Mouse (Mus musculus): ENCODE data around the gene Caprin2.
"Not testable (repeated sequence)": the region's sequence is repeated elsewhere in the genome, so short reads cannot be mapped to it uniquely, and the experiment has no call there.

Gene Caprin2

DNA sequence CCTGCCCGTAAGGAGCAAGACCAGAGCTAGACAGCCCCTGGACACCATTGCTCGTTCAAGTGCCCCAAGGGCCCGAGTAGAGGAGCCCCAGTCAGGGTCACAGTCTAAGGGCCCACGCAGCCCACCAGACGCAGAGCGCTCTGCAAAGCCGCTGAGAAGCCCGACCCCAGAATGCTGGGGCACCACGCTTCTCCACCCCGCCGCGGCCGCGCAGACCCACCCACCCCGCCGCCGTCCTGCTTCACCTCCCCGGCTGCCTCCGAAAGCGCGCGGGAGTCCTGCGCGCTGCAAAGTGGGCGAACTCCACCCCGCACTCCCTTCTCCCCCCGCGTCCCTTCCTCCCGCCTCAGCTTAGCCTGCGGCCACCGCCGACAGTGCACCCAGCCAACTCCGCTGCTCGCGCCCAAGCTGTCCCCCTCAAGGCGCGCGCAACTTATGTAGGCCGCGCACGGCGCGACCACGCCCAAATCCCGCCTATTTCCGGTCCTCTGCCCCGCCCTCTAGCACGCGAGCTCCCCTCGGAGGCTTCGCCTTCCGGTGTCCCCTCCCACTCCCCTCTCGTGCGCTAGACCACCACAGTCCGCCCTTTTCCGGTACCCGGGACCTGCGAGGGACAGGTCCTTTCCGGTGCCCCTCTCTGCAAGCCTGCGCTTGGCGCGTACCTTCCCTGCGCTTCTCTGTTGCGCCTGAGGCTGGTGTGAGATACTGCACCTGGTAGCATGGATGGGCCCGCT is at the start of gene Caprin2:
TSS of gene Caprin2 (minus strand) at position 465 of the 734 bp plus-strand sequence.
- in situ Hi-C loops (cut with MboI; ENCODE audit: low sequenced_read_pairs) = no loop called here

DNA sequence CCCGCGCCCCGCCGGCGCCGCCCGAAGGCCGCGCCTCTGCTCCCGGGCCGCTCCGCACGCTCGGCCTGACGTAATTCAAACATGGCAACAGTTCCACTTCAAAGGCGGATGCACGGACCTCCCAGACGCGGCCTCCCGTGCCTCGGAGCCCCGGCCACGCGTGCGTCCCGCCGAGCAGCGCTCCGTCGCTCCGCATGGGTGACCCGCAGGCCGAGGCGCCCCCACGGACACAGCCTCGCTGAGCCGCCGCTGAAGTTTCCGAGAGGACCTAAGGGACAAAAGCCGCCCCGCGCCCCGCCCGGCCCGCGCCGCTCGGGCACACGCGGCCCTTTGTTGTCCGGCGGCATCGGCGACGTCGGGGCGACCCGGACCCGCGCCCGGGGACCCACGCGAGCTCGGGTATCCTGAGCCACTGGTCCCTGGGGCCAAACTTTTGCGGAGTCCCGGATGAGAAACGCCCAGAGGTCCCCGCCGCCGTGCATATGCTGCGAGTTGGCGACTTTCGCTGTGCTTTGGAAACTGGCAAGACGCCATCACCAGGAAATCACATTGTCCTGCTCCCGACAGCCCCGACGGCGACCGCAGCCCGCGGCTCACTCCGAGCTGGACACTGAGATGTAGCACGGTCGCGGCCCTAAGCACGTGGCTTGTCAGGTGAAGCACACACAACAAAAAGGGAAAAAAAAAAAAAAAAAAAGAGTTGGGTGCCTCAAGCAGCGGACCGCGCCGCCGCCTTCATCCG is 48.9 kb upstream of the Caprin2 start:
- in situ Hi-C loops (cut with MboI; ENCODE audit: low sequenced_read_pairs) = no loop called here

DNA sequence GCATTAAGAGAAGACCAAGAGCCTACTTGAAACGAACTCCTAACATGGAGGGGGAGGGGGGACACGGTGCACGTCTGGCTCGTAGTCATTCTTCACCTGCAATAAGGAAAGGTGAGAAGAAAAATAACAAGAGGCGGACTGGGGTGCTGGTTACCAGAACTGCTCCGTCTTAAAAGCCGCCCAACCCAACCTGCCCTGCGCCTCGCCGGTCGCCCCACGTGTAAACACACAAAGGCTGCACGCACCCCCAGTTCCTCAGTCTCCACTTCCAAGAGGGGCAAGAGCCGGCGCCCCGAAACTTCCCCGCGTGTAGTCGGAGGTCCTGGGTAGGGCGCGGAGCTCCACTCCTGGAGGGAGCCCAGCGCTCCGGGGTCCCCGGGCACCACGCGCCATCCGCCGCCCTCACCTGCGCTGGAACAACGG is 48.3 kb upstream of the Caprin2 start:
- in situ Hi-C loops (cut with MboI; ENCODE audit: low sequenced_read_pairs) = no loop called here

GRCm38 (mm10) chr6:148943695-148944094 is 47.7 kb upstream of the Caprin2 start:
- in situ Hi-C loops (cut with MboI; ENCODE audit: low sequenced_read_pairs) = no loop called here

- in situ Hi-C loops (cut with MboI; ENCODE audit: low sequenced_read_pairs) = no loop called here
Measured at GRCm38 (mm10) chr6:148942406-148942805, 46.4 kb upstream of the Caprin2 start.

DNA sequence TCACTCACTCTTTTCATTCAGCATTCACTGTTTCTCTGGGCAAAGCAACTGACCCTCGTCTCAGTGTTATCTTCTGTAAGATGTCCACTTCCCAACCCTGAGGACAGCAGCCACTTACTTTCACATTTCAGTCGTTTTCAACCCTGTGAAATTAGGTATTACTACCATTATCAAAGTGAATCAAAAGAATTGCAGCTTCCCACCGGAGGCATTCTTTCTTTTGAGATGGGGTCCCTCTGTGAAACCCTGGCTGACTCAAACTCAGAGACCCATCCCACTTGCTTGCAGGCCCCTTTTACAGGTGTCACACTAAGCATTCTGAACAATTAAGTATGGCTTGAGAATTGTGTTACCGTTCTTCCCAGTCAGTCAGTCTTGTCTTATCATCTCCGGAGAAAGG is 45.8 kb upstream of the Caprin2 start:
- in situ Hi-C loops (cut with MboI; ENCODE audit: low sequenced_read_pairs) = no loop called here

- in situ Hi-C loops (cut with MboI; ENCODE audit: low sequenced_read_pairs) = not testable (repeated sequence)
Measured at GRCm38 (mm10) chr6:148940383-148940782, 44.3 kb upstream of the Caprin2 start.

DNA sequence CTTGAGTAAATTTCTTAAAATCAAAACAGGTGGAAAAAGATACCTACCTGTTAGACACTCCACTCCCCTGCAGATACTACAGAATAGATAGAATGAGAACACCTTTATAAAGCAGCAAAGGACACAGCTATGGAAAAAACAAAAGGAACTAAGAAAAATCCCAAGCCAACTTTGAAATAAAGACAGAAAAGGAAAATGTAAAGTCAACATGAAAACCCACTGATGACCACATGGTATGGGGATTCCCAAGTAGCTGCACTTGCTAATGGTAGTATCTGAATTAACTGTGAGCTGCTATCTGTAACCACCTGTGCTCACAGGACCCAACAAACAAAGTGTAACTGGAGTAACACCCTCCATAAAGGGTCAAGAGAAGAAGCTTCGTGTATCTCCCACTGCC is 41.7 kb upstream of the Caprin2 start:
- in situ Hi-C loops (cut with MboI; ENCODE audit: low sequenced_read_pairs) = no loop called here

GRCm38 (mm10) chr6:148934961-148935590 is 39.0 kb upstream of the Caprin2 start:
- in situ Hi-C loops (cut with MboI; ENCODE audit: low sequenced_read_pairs) = no loop called here

- in situ Hi-C loops (cut with MboI; ENCODE audit: low sequenced_read_pairs) = no loop called here
Measured at GRCm38 (mm10) chr6:148931281-148931680, 35.2 kb upstream of the Caprin2 start.

DNA sequence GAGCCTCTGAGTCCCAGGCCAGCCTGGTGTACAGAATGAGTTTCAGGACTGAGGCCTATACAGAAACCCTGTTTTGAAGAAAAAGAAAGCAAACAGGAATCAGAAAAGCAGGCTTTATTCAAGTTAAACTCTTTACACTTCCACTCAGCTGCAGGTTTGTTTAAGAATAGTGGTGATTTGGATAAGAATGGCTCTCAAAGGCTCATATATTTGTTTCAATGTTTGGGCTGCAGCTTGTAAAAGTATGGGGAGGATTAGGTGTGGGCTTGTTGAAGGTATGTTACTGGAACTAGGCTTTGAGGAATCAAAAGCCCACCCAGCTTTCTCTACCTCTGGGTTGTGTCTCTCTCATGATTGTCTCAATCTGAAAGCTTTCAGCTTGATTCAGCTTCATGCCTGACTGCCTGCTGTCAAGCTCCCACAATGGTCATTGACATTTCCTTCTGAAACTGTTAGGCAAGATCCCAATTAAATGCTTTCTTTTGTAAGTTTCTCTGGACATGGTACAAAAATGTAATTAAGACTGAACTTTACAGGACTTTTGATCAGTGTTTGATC is 22.9 kb upstream of the Caprin2 start:
- in situ Hi-C loops (cut with MboI; ENCODE audit: low sequenced_read_pairs) = loop anchor here (25.0 kb wide), 2 partner anchors 507 to 707 kb away; partner anchors contain the start of gene Ergic2

- in situ Hi-C loops (cut with MboI; ENCODE audit: low sequenced_read_pairs) = loop anchor here (25.0 kb wide), 2 partner anchors 505 to 705 kb away; partner anchors contain the start of gene Ergic2
Measured at GRCm38 (mm10) chr6:148917672-148918071, 21.6 kb upstream of the Caprin2 start.

DNA sequence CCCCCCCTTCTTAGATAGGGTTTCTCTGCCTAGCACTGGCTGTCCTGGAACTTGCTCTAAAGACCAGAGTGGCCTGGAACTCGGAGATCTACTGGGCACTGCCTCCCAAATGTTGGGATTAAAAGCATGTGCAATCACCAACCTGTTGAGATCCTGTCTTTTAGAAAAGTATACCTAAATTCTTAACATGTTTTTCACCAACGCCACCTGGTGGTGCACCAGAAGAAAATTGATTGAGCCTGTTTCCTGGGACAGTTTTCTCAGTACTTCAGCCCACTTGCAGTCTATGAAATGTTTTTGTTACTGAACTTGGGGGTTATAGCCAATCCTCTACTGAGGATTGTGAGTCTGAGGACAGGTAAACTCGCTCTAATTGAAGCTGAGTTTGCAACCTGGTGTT is 20.8 kb upstream of the Caprin2 start:
- in situ Hi-C loops (cut with MboI; ENCODE audit: low sequenced_read_pairs) = loop anchor here (25.0 kb wide), 2 partner anchors 505 to 705 kb away; partner anchors contain the start of gene Ergic2

- in situ Hi-C loops (cut with MboI; ENCODE audit: low sequenced_read_pairs) = loop anchor here (25.0 kb wide), 2 partner anchors 502 to 702 kb away; partner anchors contain the start of gene Ergic2
Measured at GRCm38 (mm10) chr6:148913938-148914337, 17.9 kb upstream of the Caprin2 start.

GRCm38 (mm10) chr6:148911906-148912305 is 15.9 kb upstream of the Caprin2 start:
- in situ Hi-C loops (cut with MboI; ENCODE audit: low sequenced_read_pairs) = loop anchor here (25.0 kb wide), 2 partner anchors 500 to 700 kb away; partner anchors contain the start of gene Ergic2

GRCm38 (mm10) chr6:148906958-148907357 is 10.9 kb upstream of the Caprin2 start:
- in situ Hi-C loops (cut with MboI; ENCODE audit: low sequenced_read_pairs) = loop anchor here (25.0 kb wide), 2 partner anchors 495 to 695 kb away; partner anchors contain the start of gene Ergic2

- in situ Hi-C loops (cut with MboI; ENCODE audit: low sequenced_read_pairs) = loop anchor here (25.0 kb wide), 2 partner anchors 490 to 690 kb away; partner anchors contain the start of gene Ergic2
Measured at GRCm38 (mm10) chr6:148902728-148903127, 6.7 kb upstream of the Caprin2 start.

DNA sequence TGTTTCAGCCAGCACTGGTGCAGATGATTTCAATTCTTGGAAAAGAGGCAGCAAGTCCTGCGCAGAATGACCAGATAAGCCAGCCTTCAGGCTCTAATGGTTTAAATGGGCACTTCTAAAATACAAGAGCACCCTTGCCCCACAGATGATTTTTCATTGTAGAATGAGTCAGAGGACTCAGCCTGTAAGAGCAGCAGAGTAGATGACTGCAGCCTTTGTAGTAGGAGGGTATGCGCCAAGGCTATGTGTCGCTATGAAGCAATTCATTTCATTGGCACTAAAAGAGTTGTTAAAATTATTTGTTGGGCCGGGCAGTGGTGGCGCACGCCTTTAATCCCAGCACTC is 442 bp upstream of the Caprin2 start:
- in situ Hi-C loops (cut with MboI; ENCODE audit: low sequenced_read_pairs) = no loop called here

DNA sequence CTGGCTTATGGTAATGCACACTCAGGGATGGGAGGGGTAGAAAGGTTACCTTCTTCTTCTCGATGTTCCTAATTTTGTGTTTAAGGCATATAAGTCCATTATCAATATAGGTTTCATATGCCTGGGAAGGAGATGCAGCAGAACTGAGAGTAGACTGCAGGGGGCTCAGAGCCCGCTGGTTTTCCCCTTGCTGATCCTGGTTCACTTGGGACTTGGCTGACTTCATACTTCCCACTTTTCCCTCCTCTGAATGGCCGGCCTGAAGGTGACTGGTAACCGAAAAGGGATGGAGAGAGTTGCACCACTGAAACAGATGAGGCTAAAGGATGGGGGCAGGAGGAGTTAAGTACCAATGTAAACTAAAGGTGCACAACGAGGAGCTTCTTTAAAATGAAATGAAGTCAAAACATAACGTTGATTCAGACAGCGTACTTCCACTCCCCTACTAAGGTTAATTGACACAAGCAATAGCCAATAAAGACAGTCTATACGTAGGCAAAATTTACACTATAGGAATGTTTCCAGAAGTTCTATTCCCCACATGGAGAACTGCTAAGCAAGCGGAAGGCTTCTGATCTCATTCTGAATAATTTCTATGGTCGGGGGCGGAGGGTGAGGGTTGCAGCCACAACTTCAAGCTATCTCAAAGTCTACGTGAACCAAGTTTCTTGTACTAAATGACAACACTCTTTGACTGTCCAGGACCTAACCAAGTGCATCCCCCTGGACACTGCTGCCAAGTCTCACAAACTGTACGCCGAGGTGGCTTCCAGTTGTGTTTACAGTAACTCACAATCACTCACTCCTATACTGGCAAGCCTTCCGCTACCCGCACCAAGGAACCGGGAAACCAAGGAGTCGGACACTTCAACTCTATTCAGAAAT is 907 bp downstream of the Caprin2 start:
- in situ Hi-C loops (cut with MboI; ENCODE audit: low sequenced_read_pairs) = no loop called here

DNA sequence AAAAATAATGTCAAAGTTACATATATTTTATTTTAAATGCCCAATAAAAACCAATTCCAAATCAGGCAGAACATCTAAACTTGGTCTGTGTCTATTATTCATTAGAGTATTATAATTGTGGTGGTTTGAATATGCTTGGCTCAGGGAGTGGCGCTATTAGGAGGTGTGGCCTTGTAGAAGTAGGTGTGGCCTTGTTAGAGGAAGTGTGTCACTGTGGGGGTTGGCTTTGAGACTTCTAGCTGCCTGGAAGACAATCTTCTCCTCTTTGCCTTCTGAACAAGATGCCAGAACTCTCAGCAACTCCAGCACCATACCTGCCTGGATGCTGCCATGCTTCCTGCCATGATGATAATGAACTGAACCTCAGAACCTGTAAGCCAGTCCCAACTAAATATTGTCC is 22.1 kb downstream of the Caprin2 start:
- in situ Hi-C loops (cut with MboI; ENCODE audit: low sequenced_read_pairs) = no loop called here

Measured in CH12F3 (cell line).